Mouse (Mus musculus) lung, adult 2 months (tissue): ENCODE results near the gene Camk2d.

Experiments used
- CTCF ChIP-seq: fragments of 200-500 bp; IDR thresholded peaks from 2 replicates; pipeline ENCODE4 v1.5.1; 2011; ENCODE audit warnings: mild to moderate bottlenecking, low read length, control low read depth; ENCODE audit not compliant: insufficient read depth
- POLR2A ChIP-seq: fragments of 200-500 bp; IDR thresholded peaks from 2 replicates; pipeline ENCODE4 v1.6.1; 2011; ENCODE audit warnings: low read depth, mild to moderate bottlenecking, control low read depth, low read length, borderline replicate concordance; ENCODE audit errors: extremely low read depth

DNA sequence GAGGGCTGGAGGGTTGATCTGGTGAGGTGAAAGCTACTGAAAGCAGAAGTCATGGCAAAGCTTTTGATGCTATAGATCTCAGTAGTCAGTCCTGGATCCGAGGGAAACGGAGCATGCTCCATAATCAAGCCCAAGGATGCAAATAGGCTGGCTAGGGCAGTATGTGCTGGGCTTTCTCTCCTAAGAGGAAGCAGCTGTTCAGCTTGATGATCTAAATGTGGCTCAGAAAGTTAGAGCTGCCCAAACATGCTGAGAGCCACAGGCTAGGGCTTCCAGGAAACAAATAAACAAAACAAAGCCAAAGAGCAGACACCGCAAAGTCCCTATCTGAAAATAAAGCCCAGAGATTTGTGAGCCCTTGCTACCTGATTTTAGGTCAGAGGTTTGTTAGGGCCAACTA lies 201.7 kb downstream of the Camk2d start:
- TF ChIP-seq POLR2A: no peak
- no peak for TF ChIP-seq CTCF
